Mouse (Mus musculus): Measurements from ENCODE around the gene Ssxb5. TPM values are rescaled to one million over a fixed set of nuclear protein-coding genes. Genes with fewer than 3 reads are reported as not detected.
A peak's percentile ranks its signal among the peaks of the same experiment; 100 is the strongest.
"Not testable (repeated sequence)": the region's sequence is repeated elsewhere in the genome, so short reads cannot be mapped to it uniquely, and the experiment has no call there.

Gene Ssxb5
- total RNA-seq (2021): not detected
- long read RNA-seq: 0 reads

DNA sequence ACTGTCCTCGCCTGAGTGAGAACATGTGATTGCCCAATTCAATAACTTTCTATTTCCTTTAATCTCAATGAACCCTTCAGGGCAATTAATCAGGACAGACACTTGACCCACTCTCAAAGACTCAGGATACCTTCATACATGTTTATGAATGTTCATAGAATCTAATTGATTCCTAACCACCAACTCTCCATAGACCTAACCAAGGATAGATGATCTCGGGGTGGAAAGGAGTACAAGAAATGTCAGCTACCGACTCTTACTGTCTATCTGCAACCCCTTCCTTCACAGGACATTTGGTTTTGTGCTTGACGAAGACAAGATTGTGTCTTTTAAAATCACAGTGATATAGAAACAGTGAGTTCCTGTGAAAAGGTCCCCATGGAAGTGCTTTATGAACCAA lies at the start of gene Ssxb5:
Gene Ssxb5, plus strand, starts transcription at position 301 of the 400 bp plus-strand sequence.
- not testable (repeated sequence) for DNase-seq (ENCODE audit: low spot score in 2 of 2)

DNA sequence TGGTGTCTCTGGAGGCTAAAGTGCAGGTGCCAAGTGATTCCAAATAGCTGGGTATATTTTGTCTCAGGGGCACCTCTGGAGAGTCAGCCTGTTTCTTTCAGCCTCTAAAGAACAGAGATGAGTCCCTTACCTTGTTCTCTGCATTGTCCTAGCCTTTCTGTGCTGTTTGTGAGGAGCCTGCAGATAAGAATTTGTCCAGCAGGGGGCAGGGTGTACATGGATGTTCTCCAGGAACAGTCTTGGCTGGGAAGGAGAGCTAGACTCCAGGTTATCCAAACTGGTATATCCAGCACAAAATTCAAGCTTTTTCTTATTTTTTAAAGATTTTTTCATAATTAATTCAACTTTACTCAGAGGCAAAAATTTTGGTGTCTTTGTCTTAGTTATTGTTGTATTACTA lies 28.6 kb downstream of the Ssxb5 start:
- peak; percentile 19 to 69 for DNase-seq (ENCODE audit: low spot score in 2 of 2)

DNA sequence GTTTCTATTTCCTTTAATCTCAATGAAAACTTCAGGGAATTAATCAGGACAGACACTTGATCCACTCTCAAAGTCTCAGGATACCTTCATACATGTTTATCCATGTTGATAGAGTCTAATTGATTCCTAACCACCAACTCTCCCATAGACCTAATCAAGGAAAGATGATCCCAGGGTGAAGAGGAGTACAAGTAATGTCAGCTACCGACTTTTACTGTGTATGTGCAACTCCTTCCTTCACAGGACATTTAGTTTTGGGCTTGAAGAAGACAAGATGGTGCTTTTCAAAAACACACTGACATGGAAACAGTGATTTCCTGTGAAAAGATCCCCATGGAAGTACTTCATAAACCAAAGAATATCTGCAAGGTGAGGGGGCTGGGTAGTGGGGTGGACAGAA lies 40.2 kb downstream of the Ssxb5 start, which contains the start of gene Gm6592:
Gene Gm6592, plus strand, starts transcription at position 301 of the 400 bp plus-strand sequence.
- DNase-seq (ENCODE audit: low spot score in 2 of 2): no peak

DNA sequence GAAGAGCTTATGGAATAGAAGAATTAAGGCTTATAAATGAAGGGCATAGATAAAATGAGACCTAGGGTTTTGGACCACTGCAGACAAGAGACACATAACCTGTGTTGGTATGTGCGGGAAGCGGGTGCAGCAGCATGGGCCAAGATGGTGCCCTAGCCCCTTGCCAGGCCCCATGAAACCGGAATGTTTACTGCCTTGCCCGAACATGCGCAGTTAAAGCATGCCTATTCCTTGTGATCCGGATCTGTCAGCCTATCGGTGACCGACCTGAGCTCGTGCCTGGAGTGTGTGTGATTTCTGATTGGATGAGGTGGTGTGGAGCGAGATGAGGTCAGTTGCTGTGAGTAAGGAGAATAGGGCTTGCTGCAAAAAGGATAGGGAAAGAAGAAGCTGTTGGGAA lies 49.0 kb downstream of the Ssxb5 start:
- no peak for DNase-seq (ENCODE audit: low spot score in 2 of 2)

Other genes with a start within 250 kb of the Ssxb5 start
- not detected for gene Ssxb3, start 211.9 kb upstream of the Ssxb5 start, total RNA-seq (2021)
- gene Ssxb8, start 112.8 kb upstream of the Ssxb5 start, total RNA-seq (2021): not detected
- not detected for gene Ssx9, start 55.3 kb upstream of the Ssxb5 start, total RNA-seq (2021)
- not detected for gene Gm6592, start 40.3 kb downstream of the Ssxb5 start, total RNA-seq (2021)
- not detected for gene Gm5751, start 70.6 kb downstream of the Ssxb5 start, total RNA-seq (2021)
- gene B630019K06Rik, start 88.7 kb downstream of the Ssxb5 start, total RNA-seq (2021): 10 to 100 TPM; 35.3 to 35.9 TPM
- not detected for gene Fthl17b, start 159.3 kb downstream of the Ssxb5 start, total RNA-seq (2021)
- not detected for gene Fthl17c, start 172.9 kb downstream of the Ssxb5 start, total RNA-seq (2021)
- not detected for gene Fthl17d, start 183.1 kb downstream of the Ssxb5 start, total RNA-seq (2021)
- not detected for gene Fthl17e, start 229.8 kb downstream of the Ssxb5 start, total RNA-seq (2021)